Mouse (Mus musculus) forebrain, embryonic 14.5 days (tissue): ENCODE results near the gene Asic1. TPM values are rescaled to one million over a fixed set of nuclear protein-coding genes. Genes with fewer than 3 reads are reported as not detected.

Source experiments
- ATAC-seq: fragments of 200-750 bp; cut with Nextera tagmentation; 2 replicates; pipeline ENCODE4 v1.8.0; 2017; ENCODE audit warnings: mild to moderate bottlenecking, moderate library complexity
- DNase-seq: peaks from one replicate; pipeline ENCODE4 v3.0.0-alpha.2; 2015; ENCODE audit warnings: low spot score
- H3K27ac ChIP-seq: fragments of 300-500 bp; sonication (generic); 2 replicates; pipeline ENCODE4 v1.5.1; 2014; ENCODE audit warnings: low read depth, mild to moderate bottlenecking, control low read depth, low read length, moderate library complexity
- H3K27me3 ChIP-seq: fragments of 300-500 bp; sonication (generic); replicated peaks from 2 replicates; pipeline ENCODE4 v1.6.1; 2014; ENCODE audit warnings: low read length, control low read depth, mixed read lengths; ENCODE audit not compliant: control insufficient read depth, insufficient read depth
- H3K36me3 ChIP-seq: fragments of 300-500 bp; sonication (generic); 2 replicates; pipeline ENCODE4 v1.6.1; 2014; ENCODE audit warnings: low read length, control low read depth; ENCODE audit not compliant: control insufficient read depth, insufficient read depth
- H3K4me1 ChIP-seq: fragments of 300-500 bp; sonication (generic); 2 replicates; pipeline ENCODE4 v1.6.1; 2014; ENCODE audit warnings: antibody characterized with exemption, low read length, control low read depth; ENCODE audit not compliant: control insufficient read depth, insufficient read depth
- H3K4me2 ChIP-seq: fragments of 300-500 bp; sonication (generic); 2 replicates; pipeline ENCODE4 v1.6.1; 2014; ENCODE audit warnings: mild to moderate bottlenecking, control low read depth, low read length
- H3K4me3 ChIP-seq: fragments of 300-500 bp; sonication (generic); 2 replicates; pipeline ENCODE4 v1.5.1; 2014; ENCODE audit warnings: low read depth, low read length, control low read depth
- H3K9ac ChIP-seq: fragments of 300-500 bp; sonication (generic); 2 replicates; pipeline ENCODE4 v1.6.1; 2014; ENCODE audit warnings: mild to moderate bottlenecking, low read length, control low read depth, moderate library complexity
- H3K9me3 ChIP-seq: fragments of 300-500 bp; sonication (generic); replicated peaks from 2 replicates; pipeline ENCODE4 v1.6.1; 2016; ENCODE audit warnings: low read length, control low read depth, mixed read lengths; ENCODE audit not compliant: control insufficient read depth
- whole genome bisulfite sequencing: fragments of 180-500 bp; shearing (Covaris S2); extraction: QIAGEN DNeasy Blood & Tissue Kit; methylation state at CpG from one replicate; pipeline ENCODE4 v1.1.7; 2014; 5-methylcytosine and 5-hydroxymethylcytosine counted together
- polyA plus RNA-seq: library from polyadenylated mRNA; unstranded; fragments of >200 nt; fragmentation: Nextera tagmentation; extraction: Ambion mirVana; gene quantifications from 2 replicates; pipeline ENCODE4 v1.2.1, GENCODE M21; 2014

Asic1 gene
- polyA plus RNA-seq, 1 experiment from 2014 or later: 15.6 TPM

GRCm38 (mm10) chr15:99658437-99658836 is 11.7 kb upstream of the Asic1 start:
- H3K27ac ChIP-seq: no peak overlapping the region
- H3K4me1 ChIP-seq: peaks cover 5% of the 10 kb centered on the region; the same call in 1 of the 2 replicates
- H3K9me3 ChIP-seq: no peaks in the 10 kb centered on the region
- no peak overlapping the region for H3K4me3 ChIP-seq
- H3K4me2 ChIP-seq: no peak overlapping the region
- H3K27me3 ChIP-seq: peaks cover 15% of the 10 kb centered on the region; the same call in 1 of the 2 replicates
- ATAC-seq: no peak
- H3K9ac ChIP-seq: no peak overlapping the region
- WGBS: 45% methylated on average over 2 of the region's 2 CpGs
- no peak for DNase-seq
- no peaks in the 10 kb centered on the region for H3K36me3 ChIP-seq

- no peaks in the 10 kb centered on the region for H3K9me3 ChIP-seq
- 88% methylated on average over 15 of the region's 15 CpGs for WGBS
- no peaks in the 10 kb centered on the region; the same call in 1 of the 2 replicates for H3K27me3 ChIP-seq
- no peaks in the 10 kb centered on the region for H3K36me3 ChIP-seq
- H3K4me1 ChIP-seq: peaks cover 19% of the 10 kb centered on the region
- H3K4me3 ChIP-seq: no peak overlapping the region
- H3K9ac ChIP-seq: no peak overlapping the region
- H3K4me2 ChIP-seq: no peak overlapping the region
- DNase-seq (no peak), ATAC-seq (no peak)
- H3K27ac ChIP-seq: no peak overlapping the region
These were observed 8.9 kb upstream of the Asic1 start for GRCm38 (mm10) chr15:99661121-99661830.

GRCm38 (mm10) chr15:99662371-99662770 is 7.8 kb upstream of the Asic1 start:
- Histone ChIP-seq H3K4me1 (peaks cover 22% of the 10 kb centered on the region), H3K9me3 (no peaks in the 10 kb centered on the region), H3K4me2 (no peak overlapping the region), H3K27ac (no peak overlapping the region), H3K27me3 (no peaks in the 10 kb centered on the region), H3K9ac (no peak overlapping the region), H3K4me3 (no peak overlapping the region), H3K36me3 (no peaks in the 10 kb centered on the region)
- ATAC-seq (no peak), DNase-seq (no peak)
- WGBS: 46% methylated on average over 7 of the region's 7 CpGs

- peak; percentile 72 for DNase-seq
- Histone ChIP-seq H3K9ac (peak overlapping the region; percentile 71), H3K4me2 (peak overlapping the region; percentile 69), H3K4me1 (peaks cover 22% of the 10 kb centered on the region), H3K4me3 (peak overlapping the region; percentile 33), H3K9me3 (no peaks in the 10 kb centered on the region), H3K36me3 (no peaks in the 10 kb centered on the region), H3K27ac (peak overlapping the region; percentile 89), H3K27me3 (no peaks in the 10 kb centered on the region)
- WGBS: 2% methylated on average over 17 of the region's 17 CpGs
- ATAC-seq: peak; percentile 24; the same call in 1 of the 2 replicates
These were observed 6.1 kb upstream of the Asic1 start for GRCm38 (mm10) chr15:99663964-99664599.

DNA sequence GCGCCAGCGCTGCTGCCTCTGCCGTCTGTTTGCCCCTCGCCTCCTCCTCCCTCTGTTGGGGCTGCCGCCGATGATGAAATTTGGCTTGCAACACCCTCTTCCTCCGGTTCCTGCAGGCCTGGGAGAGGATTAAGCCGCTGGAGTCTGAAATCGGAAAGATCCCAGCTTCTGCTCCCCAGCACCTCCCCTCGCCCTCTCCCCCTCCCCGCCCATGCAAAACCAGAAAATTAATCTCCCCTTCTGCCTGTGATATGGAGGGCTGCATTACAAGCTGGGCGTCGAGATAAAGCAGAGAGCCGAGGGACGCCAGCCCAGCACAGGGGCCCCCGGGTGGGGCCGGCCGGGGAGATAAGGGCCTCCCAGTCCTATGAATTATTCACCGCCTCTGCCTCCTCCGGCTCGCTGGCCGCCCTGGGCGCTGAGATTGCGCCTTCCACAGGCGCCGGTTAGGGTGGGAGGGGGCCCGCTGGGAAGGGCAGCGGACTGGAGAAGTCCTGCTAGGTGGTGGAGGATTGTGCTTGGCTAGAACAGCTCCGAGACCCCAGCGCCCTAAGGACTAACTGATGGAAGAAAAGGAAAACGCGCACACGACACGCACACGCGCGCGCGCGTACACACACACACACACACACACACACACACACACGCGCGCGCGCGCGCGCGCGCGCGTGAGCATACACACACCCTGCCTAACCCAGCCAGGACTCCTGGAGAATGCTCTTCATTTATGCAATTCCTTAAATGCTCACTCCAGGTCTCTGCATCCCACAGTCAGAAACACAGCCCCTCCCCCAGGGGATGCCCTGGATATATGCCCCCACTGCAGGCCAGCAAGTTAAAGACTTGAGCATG is 5.3 kb upstream of the Asic1 start:
- H3K36me3 ChIP-seq: no peaks in the 10 kb centered on the region
- ATAC-seq (peak; percentile 81), DNase-seq (peak; percentile 90)
- peak overlapping the region; percentile 89 for H3K27ac ChIP-seq
- H3K9ac ChIP-seq: peak overlapping the region; percentile 71
- peak overlapping the region; percentile 33 for H3K4me3 ChIP-seq
- peaks cover 24% of the 10 kb centered on the region for H3K4me1 ChIP-seq
- WGBS: under 1% methylated on average over 51 of the region's 52 CpGs
- peak overlapping the region; percentile 69 for H3K4me2 ChIP-seq
- H3K27me3 ChIP-seq: no peaks in the 10 kb centered on the region
- H3K9me3 ChIP-seq: no peaks in the 10 kb centered on the region

DNA sequence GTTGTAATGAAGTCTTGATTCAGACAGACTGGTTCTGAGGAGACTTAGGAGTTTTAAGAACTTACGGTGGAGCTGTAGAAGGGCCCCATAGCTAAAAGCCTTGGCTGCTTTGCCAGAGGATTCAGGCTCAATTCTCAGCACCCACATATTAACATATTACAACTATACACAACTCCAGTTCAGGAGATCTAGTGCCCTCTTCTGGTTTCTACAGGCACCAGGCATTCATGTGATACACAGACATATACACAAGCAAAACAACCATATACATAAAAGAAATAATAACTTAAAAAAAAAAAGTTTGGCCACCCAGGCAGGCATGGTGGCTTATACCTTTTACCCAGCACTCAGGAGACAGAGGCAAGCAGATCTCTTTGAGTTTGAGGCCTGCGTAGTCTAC is 2.6 kb upstream of the Asic1 start:
- Histone ChIP-seq H3K27me3 (no peaks in the 10 kb centered on the region; the same call in 1 of the 2 replicates), H3K4me2 (no peak overlapping the region), H3K4me1 (peaks cover 29% of the 10 kb centered on the region), H3K27ac (no peak overlapping the region), H3K9me3 (no peaks in the 10 kb centered on the region), H3K36me3 (no peaks in the 10 kb centered on the region; the same call in 1 of the 2 replicates), H3K4me3 (no peak overlapping the region), H3K9ac (no peak overlapping the region)
- WGBS: 98% methylated on average over 2 of the region's 2 CpGs
- DNase-seq (no peak), ATAC-seq (no peak)

GRCm38 (mm10) chr15:99668881-99669280 is 1.3 kb upstream of the Asic1 start:
- H3K9ac ChIP-seq: no peak overlapping the region
- no peaks in the 10 kb centered on the region; the same call in 1 of the 2 replicates for H3K27me3 ChIP-seq

GRCm38 (mm10) chr15:99669392-99669791 is 776 bp upstream of the Asic1 start:
- no peak overlapping the region for H3K9ac ChIP-seq
- H3K27ac ChIP-seq: no peak overlapping the region; the same call in 1 of the 2 replicates
- H3K4me3 ChIP-seq: no peak overlapping the region
- peak; percentile 11; the same call in 1 of the 2 replicates for ATAC-seq
- peak; percentile 74 for DNase-seq
- peak overlapping the region; percentile 4; the same call in 1 of the 2 replicates for H3K4me2 ChIP-seq
- H3K27me3 ChIP-seq: no peaks in the 10 kb centered on the region; the same call in 1 of the 2 replicates
- WGBS: 8% methylated on average over 1 of the region's 1 CpGs
- no peaks in the 10 kb centered on the region for H3K9me3 ChIP-seq
- peaks cover 22% of the 10 kb centered on the region; the same call in 1 of the 2 replicates for H3K4me1 ChIP-seq
- no peaks in the 10 kb centered on the region; the same call in 1 of the 2 replicates for H3K36me3 ChIP-seq

More at GRCm38 (mm10) chr15:99668881-99669280, 1.3 kb upstream of the Asic1 start:
- Histone ChIP-seq H3K9me3 (no peaks in the 10 kb centered on the region), H3K4me2 (peak overlapping the region; percentile 4; the same call in 1 of the 2 replicates), H3K4me1 (peaks cover 27% of the 10 kb centered on the region), H3K36me3 (no peaks in the 10 kb centered on the region; the same call in 1 of the 2 replicates), H3K4me3 (no peak overlapping the region), H3K27ac (no peak overlapping the region)
- DNase-seq: peak; percentile 88
- peak; percentile 8; the same call in 1 of the 2 replicates for ATAC-seq
- under 1% methylated on average over 12 of the region's 12 CpGs for WGBS
